Mouse (Mus musculus) limb, embryonic 15.5 days (tissue): ENCODE data around the gene Tmx4. TPM values are rescaled to one million over a fixed set of nuclear protein-coding genes. Genes with fewer than 3 reads are reported as not detected.

Experiments
- ATAC-seq: fragments of 200-750 bp; cut with Nextera tagmentation; 2 replicates; pipeline ENCODE4 v1.8.0; 2017; ENCODE audit warnings: low read depth, moderate TSS enrichment; ENCODE audit not compliant: insufficient number of reproducible peaks, low FRiP score, low TSS enrichment
- H3K27ac ChIP-seq: fragments of 300-500 bp; sonication (generic); 2 replicates; pipeline ENCODE4 v1.5.1; 2015; ENCODE audit warnings: moderate library complexity, mild to moderate bottlenecking, inconsistent platforms
- H3K27me3 ChIP-seq: fragments of 300-500 bp; sonication (generic); 2 replicates; pipeline ENCODE4 v1.6.1; 2015; ENCODE audit warnings: inconsistent platforms
- H3K36me3 ChIP-seq: fragments of 300-500 bp; sonication (generic); 2 replicates; pipeline ENCODE4 v1.6.1; 2015; ENCODE audit warnings: inconsistent platforms
- H3K4me1 ChIP-seq: fragments of 300-500 bp; sonication (generic); 2 replicates; pipeline ENCODE4 v1.6.1; 2015; ENCODE audit warnings: inconsistent platforms
- H3K4me2 ChIP-seq: fragments of 300-500 bp; sonication (generic); 2 replicates; pipeline ENCODE4 v1.6.1; 2015; ENCODE audit warnings: mild to moderate bottlenecking, inconsistent platforms
- H3K4me3 ChIP-seq: fragments of 300-500 bp; sonication (generic); 2 replicates; pipeline ENCODE4 v1.5.1; 2015; ENCODE audit warnings: mild to moderate bottlenecking, inconsistent platforms
- H3K9ac ChIP-seq: fragments of 300-500 bp; sonication (generic); 2 replicates; pipeline ENCODE4 v1.6.1; 2015; ENCODE audit warnings: inconsistent platforms
- H3K9me3 ChIP-seq: fragments of 300-500 bp; sonication (generic); 2 replicates; pipeline ENCODE4 v1.6.1; 2016; ENCODE audit warnings: inconsistent platforms
- WGBS: fragments of 180-500 bp; shearing (Covaris S2); methylation state at CpG from one replicate; pipeline ENCODE4 v1.1.7; 2015; 5-methylcytosine and 5-hydroxymethylcytosine counted together
- polyA plus RNA-seq: library from polyadenylated mRNA; unstranded; fragments of >200 nt; fragmentation: Nextera tagmentation; extraction: Ambion mirVana; gene quantifications from 2 replicates; pipeline ENCODE4 v1.2.1, GENCODE M21; 2015

Gene Tmx4
- 15.4 and 17.5 TPM in 2 replicates for polyA plus RNA-seq

GRCm38 (mm10) chr2:134643514-134644300 is at the start of gene Tmx4:
Tmx4 (minus strand) TSS chr2:134644145.
- H3K4me2 ChIP-seq: peak within 1 kb of the TSS; percentile 59
- H3K9ac ChIP-seq: peak within 1 kb of the TSS; percentile 69
- no peaks in the 10 kb centered on the region for H3K36me3 ChIP-seq
- no peaks in the 10 kb centered on the region for H3K9me3 ChIP-seq
- 0% methylated on average over 57 of the region's 57 CpGs for WGBS
- no peaks in the 10 kb centered on the region for H3K27me3 ChIP-seq
- peak; percentile 99 for ATAC-seq
- H3K27ac ChIP-seq: peak within 1 kb of the TSS; percentile 95
- H3K4me3 ChIP-seq: peak within 1 kb of the TSS; percentile 81
- peaks cover 9% of the 10 kb centered on the region for H3K4me1 ChIP-seq

GRCm38 (mm10) chr2:134692125-134692524 is 48.2 kb upstream of the Tmx4 start:
- ATAC-seq: no peak
- no peak overlapping the region for H3K9ac ChIP-seq
- WGBS: 60% methylated on average over 1 of the region's 1 CpGs
- no peaks in the 10 kb centered on the region for H3K36me3 ChIP-seq
- H3K9me3 ChIP-seq: no peaks in the 10 kb centered on the region
- no peaks in the 10 kb centered on the region for H3K27me3 ChIP-seq
- H3K27ac ChIP-seq: no peak overlapping the region
- H3K4me3 ChIP-seq: no peak overlapping the region
- no peak overlapping the region for H3K4me2 ChIP-seq
- H3K4me1 ChIP-seq: no peaks in the 10 kb centered on the region

- Histone ChIP-seq H3K27me3 (no peaks in the 10 kb centered on the region), H3K4me1 (no peaks in the 10 kb centered on the region), H3K4me3 (no peak overlapping the region), H3K9ac (no peak overlapping the region), H3K4me2 (no peak overlapping the region), H3K36me3 (no peaks in the 10 kb centered on the region), H3K27ac (no peak overlapping the region), H3K9me3 (no peaks in the 10 kb centered on the region)
- no peak for ATAC-seq
- WGBS: 83% methylated on average over 7 of the region's 7 CpGs
Observed at GRCm38 (mm10) chr2:134691055-134691454, 47.1 kb upstream of the Tmx4 start.

- WGBS: 54% methylated on average over 3 of the region's 3 CpGs
- no peak for ATAC-seq
- no peaks in the 10 kb centered on the region for H3K27me3 ChIP-seq
Observed at GRCm38 (mm10) chr2:134682326-134682725, 38.4 kb upstream of the Tmx4 start.

GRCm38 (mm10) chr2:134681271-134681961 is 37.5 kb upstream of the Tmx4 start:
- no peak for ATAC-seq

More at GRCm38 (mm10) chr2:134682326-134682725, 38.4 kb upstream of the Tmx4 start:
- Histone ChIP-seq H3K4me2 (no peak overlapping the region), H3K36me3 (no peaks in the 10 kb centered on the region), H3K9me3 (no peaks in the 10 kb centered on the region), H3K4me1 (no peaks in the 10 kb centered on the region), H3K9ac (no peak overlapping the region), H3K4me3 (no peak overlapping the region), H3K27ac (no peak overlapping the region)

GRCm38 (mm10) chr2:134679567-134679966 is 35.6 kb upstream of the Tmx4 start:
- no peaks in the 10 kb centered on the region for H3K4me1 ChIP-seq
- H3K27ac ChIP-seq: no peak overlapping the region
- 72% methylated on average over 3 of the region's 3 CpGs for WGBS
- no peaks in the 10 kb centered on the region for H3K36me3 ChIP-seq
- no peaks in the 10 kb centered on the region for H3K27me3 ChIP-seq
- H3K9ac ChIP-seq: no peak overlapping the region
- no peak overlapping the region for H3K4me3 ChIP-seq
- no peaks in the 10 kb centered on the region for H3K9me3 ChIP-seq
- ATAC-seq: no peak
- no peak overlapping the region for H3K4me2 ChIP-seq

More at GRCm38 (mm10) chr2:134681271-134681961, 37.5 kb upstream of the Tmx4 start:
- H3K27ac ChIP-seq: no peak overlapping the region
- H3K9me3 ChIP-seq: no peaks in the 10 kb centered on the region
- H3K4me3 ChIP-seq: no peak overlapping the region
- no peaks in the 10 kb centered on the region for H3K4me1 ChIP-seq
- H3K4me2 ChIP-seq: no peak overlapping the region
- 25% methylated on average over 9 of the region's 9 CpGs for WGBS
- no peak overlapping the region for H3K9ac ChIP-seq
- H3K27me3 ChIP-seq: no peaks in the 10 kb centered on the region
- H3K36me3 ChIP-seq: no peaks in the 10 kb centered on the region

- no peak overlapping the region for H3K9ac ChIP-seq
- H3K4me2 ChIP-seq: no peak overlapping the region
- H3K27ac ChIP-seq: no peak overlapping the region
- no peak for ATAC-seq
- 80% methylated on average over 1 of the region's 1 CpGs for WGBS
- H3K36me3 ChIP-seq: no peaks in the 10 kb centered on the region
- H3K4me3 ChIP-seq: no peak overlapping the region
- H3K9me3 ChIP-seq: no peaks in the 10 kb centered on the region
- H3K4me1 ChIP-seq: no peaks in the 10 kb centered on the region
- no peaks in the 10 kb centered on the region for H3K27me3 ChIP-seq
Observed at GRCm38 (mm10) chr2:134675465-134675864, 31.5 kb upstream of the Tmx4 start.

GRCm38 (mm10) chr2:134673604-134674003 is 29.7 kb upstream of the Tmx4 start:
- H3K36me3 ChIP-seq: no peaks in the 10 kb centered on the region
- WGBS: 69% methylated on average over 5 of the region's 5 CpGs
- no peak overlapping the region for H3K4me3 ChIP-seq
- H3K9me3 ChIP-seq: no peaks in the 10 kb centered on the region
- no peaks in the 10 kb centered on the region for H3K27me3 ChIP-seq
- H3K4me1 ChIP-seq: no peaks in the 10 kb centered on the region
- no peak overlapping the region for H3K9ac ChIP-seq
- H3K27ac ChIP-seq: no peak overlapping the region
- ATAC-seq: no peak
- no peak overlapping the region for H3K4me2 ChIP-seq

GRCm38 (mm10) chr2:134656477-134656876 is 12.5 kb upstream of the Tmx4 start:
- no peak overlapping the region for H3K27ac ChIP-seq
- no peak for ATAC-seq
- no peak overlapping the region for H3K4me2 ChIP-seq
- no peaks in the 10 kb centered on the region for H3K36me3 ChIP-seq
- no peaks in the 10 kb centered on the region for H3K27me3 ChIP-seq
- no peak overlapping the region for H3K9ac ChIP-seq
- H3K4me1 ChIP-seq: no peaks in the 10 kb centered on the region
- H3K4me3 ChIP-seq: no peak overlapping the region
- no peaks in the 10 kb centered on the region for H3K9me3 ChIP-seq
- WGBS: 14% methylated on average over 4 of the region's 4 CpGs

GRCm38 (mm10) chr2:134654668-134655067 is 10.7 kb upstream of the Tmx4 start:
- Histone ChIP-seq H3K9me3 (no peaks in the 10 kb centered on the region), H3K9ac (no peak overlapping the region), H3K27me3 (no peaks in the 10 kb centered on the region), H3K4me1 (no peaks in the 10 kb centered on the region), H3K36me3 (no peaks in the 10 kb centered on the region), H3K4me2 (no peak overlapping the region), H3K27ac (no peak overlapping the region), H3K4me3 (no peak overlapping the region)
- ATAC-seq: no peak

- ATAC-seq: no peak
- Histone ChIP-seq H3K4me2 (no peak overlapping the region), H3K27me3 (no peaks in the 10 kb centered on the region), H3K9me3 (no peaks in the 10 kb centered on the region), H3K4me3 (no peak overlapping the region), H3K36me3 (no peaks in the 10 kb centered on the region), H3K9ac (no peak overlapping the region), H3K4me1 (no peaks in the 10 kb centered on the region), H3K27ac (no peak overlapping the region)
- 83% methylated on average over 5 of the region's 5 CpGs for WGBS
Observed at GRCm38 (mm10) chr2:134652759-134653158, 8.8 kb upstream of the Tmx4 start.

- Histone ChIP-seq H3K9me3 (no peaks in the 10 kb centered on the region), H3K27me3 (no peaks in the 10 kb centered on the region), H3K4me3 (no peak overlapping the region), H3K4me2 (no peak overlapping the region), H3K4me1 (peaks cover 3% of the 10 kb centered on the region; the same call in 1 of the 2 replicates), H3K36me3 (no peaks in the 10 kb centered on the region), H3K9ac (no peak overlapping the region), H3K27ac (no peak overlapping the region)
- no peak for ATAC-seq
- WGBS: 82% methylated on average over 3 of the region's 3 CpGs
Observed at GRCm38 (mm10) chr2:134648999-134649398, 5.1 kb upstream of the Tmx4 start.
